Mouse (Mus musculus): ENCODE measurements around the gene Arhgap6.

Gene Arhgap6

DNA sequence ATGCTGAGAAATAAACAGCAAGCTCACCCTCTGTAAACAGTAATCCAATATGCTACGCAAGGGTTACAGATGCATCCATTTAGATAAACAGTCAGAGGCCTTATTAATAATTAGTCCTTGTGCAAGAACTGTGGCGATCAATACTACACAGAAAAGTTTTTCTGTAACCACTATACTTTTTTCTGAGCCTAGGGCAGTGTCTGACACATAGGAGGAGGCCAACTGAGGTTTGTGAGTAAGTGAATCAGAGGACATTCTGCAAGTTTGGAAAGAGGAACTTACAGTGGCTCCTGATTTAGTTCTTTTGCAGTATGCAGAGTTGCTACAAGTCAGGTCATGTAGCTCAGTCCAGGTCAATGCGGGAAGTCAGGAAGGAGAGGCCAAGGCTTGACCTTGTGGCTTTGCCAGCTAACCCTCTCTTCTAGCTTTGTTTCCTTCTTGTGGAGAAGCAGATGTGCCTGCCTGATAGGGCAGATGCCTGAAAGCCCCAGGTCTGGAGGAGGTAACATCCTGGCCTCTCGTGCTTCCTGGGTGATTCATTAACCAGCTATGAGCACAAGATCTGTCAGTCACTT, 311.2 kb downstream of the Arhgap6 start:
- no peak for ATAC-seq (ENCODE audit: insufficient number of reproducible peaks, low FRiP score, low TSS enrichment)

DNA sequence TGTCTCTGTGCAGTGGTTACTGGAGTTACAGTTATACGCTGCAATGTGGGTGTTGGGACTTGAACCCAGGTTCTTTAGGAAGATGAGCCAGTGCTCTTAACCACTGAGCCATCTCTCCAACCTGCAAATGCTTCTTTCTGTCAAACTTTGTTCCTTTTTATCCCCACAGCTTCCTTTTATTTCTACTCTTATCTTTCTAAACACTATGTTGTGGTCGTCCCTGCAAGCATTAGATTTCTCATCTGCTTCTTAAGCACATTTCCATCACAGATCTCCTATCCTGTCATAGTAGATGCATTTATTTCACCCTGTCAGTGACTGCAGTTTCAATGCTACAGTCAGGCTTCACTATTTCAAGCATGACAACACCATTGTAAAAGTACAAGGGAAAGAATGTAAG, 312.5 kb downstream of the Arhgap6 start:
- no peak for ATAC-seq (ENCODE audit: insufficient number of reproducible peaks, low FRiP score, low TSS enrichment)

DNA sequence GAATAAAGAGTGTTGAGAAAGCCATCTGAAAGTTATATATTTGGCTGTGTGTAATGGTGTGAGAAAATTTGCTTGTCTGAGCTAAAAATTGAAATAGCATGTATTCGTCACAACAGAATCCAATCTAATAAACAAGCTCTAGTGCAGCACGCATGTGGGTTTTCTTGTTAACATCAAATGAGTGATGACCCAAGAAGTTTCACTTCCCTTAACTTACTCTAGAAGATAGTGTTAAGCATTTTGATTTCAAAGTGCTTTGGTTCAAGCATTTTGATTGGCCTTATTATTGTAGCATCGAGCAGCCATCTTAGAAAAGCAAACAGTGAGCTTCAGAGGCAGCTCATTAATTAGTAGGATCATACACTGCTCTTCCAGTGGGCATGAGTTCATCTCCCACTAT, 315.1 kb downstream of the Arhgap6 start:
- no peak for ATAC-seq (ENCODE audit: insufficient number of reproducible peaks, low FRiP score, low TSS enrichment)

DNA sequence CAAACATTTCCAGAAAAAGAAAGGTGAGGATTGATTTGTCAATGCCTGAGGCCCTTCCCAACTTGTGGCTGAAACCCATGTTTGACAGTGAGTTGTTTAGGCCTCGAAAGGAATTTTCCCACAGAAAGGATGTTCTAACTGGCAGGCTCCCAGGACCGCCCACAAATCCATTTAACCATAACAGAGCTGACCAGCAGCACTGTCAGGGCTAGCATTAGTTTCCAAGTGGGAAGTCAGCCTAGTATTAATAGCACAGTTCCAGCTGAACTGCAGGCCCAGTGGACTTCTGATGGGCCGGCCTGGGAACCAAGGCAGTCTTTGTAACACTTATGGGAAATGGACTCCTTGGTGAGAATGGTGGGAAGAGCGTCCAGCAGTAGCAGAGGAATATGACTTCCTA, 317.8 kb downstream of the Arhgap6 start:
- ATAC-seq (ENCODE audit: insufficient number of reproducible peaks, low FRiP score, low TSS enrichment) = no peak

DNA sequence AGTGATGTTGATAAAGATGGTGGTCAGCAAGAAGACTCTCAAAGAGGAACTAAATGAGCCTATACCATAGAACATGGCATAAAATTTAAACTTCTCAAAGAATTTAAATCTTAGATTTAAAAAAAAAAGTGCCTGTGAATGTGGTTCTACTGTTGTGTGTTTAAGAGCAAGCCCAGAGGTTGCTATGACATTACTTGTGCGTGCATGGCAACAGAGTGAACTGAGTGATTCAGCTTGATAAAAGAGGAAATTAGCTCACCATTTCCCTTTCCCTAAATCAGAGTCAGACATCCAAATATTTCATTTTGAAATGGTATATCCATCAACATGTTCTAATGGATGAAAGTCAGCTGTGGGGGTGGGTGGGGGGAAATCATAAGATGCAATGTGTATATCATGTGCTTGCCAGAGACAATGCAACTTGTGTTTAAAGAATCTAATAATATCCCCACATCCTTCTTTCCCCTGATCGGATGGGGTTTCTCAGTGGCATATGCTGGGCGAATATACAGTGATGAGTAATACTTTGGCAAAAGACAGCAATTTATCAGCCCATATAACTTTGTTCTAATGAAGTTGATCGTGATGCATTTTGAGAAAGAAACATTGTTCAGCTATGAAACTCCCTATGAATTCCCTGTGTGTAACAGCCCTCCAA, 328.3 kb downstream of the Arhgap6 start:
- ATAC-seq (ENCODE audit: insufficient number of reproducible peaks, low FRiP score, low TSS enrichment) = no peak

DNA sequence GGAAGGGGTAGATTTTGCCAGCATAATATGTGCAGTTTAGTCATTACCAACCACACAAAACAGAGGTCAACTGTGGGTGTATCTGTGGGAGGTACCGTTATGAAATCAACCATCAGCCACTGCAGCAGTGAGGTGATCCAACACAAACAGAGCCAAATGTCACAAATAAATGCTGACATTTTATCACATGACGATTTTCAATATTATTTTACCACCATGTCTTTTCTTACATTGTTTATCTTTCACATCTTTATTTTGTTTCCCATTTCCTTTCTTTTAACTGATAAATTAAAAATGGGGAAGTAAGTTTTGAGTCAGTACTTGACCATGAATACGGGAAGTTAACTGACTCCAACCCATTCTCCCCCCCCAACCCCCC, 328.9 kb downstream of the Arhgap6 start:
- no peak for ATAC-seq (ENCODE audit: insufficient number of reproducible peaks, low FRiP score, low TSS enrichment)

DNA sequence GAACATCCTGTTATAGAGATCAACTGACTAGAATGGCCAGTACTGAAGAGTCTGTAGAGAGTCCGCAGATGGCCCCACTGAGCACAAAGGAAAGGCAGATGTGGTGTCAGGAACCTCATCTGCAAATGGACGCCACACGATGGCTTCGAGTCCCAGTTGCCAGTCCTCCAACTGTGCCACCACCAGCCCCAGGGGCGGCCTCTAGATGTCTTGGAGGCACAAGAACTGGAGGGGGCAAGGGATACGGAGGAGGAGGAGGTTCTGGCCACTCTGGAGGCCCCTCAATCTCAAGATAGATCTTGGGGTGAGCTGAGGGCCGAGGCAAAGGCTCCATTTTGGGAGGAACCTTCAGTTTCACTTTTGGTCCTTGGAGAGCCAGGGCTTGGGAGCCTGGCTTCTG, 344.9 kb downstream of the Arhgap6 start:
- ATAC-seq (ENCODE audit: insufficient number of reproducible peaks, low FRiP score, low TSS enrichment) = no peak

DNA sequence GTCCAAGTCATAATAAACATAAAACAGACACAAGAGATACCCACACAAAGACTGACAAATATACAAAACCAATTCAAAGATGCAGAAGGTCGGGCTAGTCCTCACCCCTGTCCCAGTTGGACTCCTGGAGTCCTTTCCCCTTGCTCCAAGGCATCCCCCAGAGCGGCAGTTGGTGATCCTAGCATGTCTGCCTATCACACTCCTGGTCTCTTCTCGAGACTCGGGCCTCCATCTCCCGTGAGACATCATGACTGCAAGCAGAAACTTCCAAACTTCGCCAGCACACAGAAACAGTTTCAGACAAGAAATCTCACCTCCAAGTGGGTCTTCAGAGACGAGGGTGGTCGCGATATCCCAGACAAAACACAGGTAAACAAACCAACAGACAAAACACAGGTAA, 345.6 kb downstream of the Arhgap6 start:
- ATAC-seq (ENCODE audit: insufficient number of reproducible peaks, low FRiP score, low TSS enrichment) = no peak

DNA sequence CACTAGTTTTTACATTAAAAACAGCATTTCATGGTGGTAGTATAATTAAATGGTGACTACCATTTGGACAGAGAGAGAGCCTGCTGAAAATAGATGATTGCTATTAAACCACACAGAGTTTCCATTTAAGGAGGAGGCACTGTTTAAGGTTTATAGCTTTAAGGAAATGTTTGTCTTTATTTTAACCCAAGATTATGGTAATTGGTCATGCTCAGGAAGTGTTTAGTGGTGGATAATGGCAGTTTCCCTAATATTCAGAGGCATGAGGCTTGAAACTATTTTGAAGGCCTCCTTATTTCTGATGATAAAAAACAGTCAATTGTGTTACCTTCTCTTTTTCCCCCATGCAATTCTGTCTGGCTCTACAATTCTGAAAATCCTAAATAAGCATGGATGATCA, 358.9 kb downstream of the Arhgap6 start:
- ATAC-seq (ENCODE audit: insufficient number of reproducible peaks, low FRiP score, low TSS enrichment) = no peak

DNA sequence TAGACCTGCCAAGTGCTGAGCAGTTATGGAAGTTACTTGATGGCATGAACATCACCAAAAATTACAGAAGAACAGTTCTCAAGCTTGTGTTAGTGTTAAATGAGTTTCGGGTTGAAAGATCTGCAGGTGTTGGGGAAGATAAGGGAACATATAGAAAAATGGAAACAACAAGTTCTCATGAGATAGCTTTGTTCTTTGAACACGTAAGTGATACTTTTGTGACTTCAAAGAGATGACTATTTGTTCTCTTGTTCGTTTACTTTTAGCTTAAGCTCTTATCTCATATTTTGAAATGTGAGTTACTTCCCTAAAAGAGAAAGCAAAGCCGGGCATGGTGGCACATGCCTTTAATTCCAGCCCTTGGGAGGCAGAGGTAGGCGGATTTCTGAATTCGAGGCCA, 363.5 kb downstream of the Arhgap6 start:
- ATAC-seq (ENCODE audit: insufficient number of reproducible peaks, low FRiP score, low TSS enrichment) = no peak

DNA sequence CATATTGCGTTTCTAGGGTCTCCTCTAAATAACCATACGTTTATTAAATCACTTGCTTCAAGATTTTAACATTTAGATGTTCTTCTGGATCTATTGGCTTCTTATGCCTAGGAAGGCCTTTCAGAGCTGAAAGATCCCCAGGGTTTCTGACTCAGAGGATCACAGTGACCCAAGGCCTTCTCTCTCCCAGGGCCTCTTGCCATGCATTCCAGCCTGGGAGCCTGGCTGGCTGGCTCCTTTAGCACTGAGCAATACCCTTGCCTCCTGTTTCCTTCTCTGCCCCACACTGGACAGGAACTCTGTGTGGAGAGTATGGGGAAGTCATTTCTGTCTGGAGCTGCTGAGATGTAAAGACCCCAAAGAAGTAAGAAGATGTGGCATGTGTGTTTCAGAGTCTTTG, 376.1 kb downstream of the Arhgap6 start:
- ATAC-seq (ENCODE audit: insufficient number of reproducible peaks, low FRiP score, low TSS enrichment) = no peak

DNA sequence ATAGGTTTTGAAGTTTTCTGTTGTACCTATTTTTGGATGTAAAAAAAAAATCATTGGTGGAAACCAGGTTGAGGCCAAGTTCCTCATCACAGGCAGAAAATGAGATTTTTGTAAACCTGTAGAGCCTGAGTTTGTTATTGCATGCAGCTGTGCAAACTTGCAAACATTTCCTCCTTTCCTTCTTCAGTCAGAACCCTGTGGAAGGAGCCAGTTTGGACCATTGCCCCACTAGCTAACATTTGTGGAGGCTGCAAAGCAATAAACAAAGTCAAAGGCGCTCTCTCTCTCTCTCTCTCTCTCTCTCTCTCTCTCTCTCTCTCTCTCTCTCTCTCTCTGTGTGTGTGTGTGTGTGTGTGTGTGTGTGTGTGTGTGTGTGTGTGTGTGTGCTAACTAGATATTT, 378.9 kb downstream of the Arhgap6 start:
- ATAC-seq (ENCODE audit: insufficient number of reproducible peaks, low FRiP score, low TSS enrichment) = no peak

DNA sequence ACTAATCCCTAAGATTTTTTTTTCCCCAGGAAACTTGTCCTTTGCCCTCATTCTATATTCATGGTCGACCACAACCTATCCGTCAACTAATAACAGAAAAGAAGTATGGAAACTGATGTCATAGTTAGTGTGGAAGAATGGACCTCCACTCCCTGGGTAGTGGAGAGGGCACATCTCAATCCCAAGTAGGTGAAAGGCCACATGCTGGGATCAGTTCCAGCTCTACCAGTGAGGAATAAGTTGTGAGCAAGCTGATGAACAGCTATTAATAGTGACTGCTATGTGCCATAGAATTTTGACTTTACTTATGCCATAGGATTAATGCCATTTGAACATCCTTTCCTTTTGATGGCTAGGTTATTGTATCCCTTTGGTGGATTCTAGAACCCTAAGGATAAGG, 383.7 kb downstream of the Arhgap6 start:
- no peak for ATAC-seq (ENCODE audit: insufficient number of reproducible peaks, low FRiP score, low TSS enrichment)

DNA sequence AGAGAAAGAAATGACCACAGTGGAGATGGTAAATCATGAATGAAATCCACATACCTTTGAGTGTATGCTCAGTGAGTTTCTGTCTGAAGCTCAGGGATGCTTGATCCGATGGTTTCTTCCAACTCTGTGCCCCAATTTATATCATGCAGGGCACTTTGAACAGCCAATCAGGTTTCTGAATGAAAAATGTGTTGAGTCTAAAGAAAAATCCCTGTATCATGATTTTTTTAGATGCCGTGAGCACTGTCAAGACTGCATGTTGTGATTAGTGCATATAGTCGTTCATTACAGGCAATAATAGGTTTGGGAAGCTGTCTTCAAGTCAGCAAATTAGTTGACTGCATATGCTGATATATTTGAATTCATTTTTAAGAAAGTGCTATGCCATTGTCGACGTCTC, 392.2 kb downstream of the Arhgap6 start, which contains the start of gene Amelx:
Gene Amelx, minus strand, starts transcription at position 101 of the 400 bp plus-strand sequence.
- ATAC-seq (ENCODE audit: insufficient number of reproducible peaks, low FRiP score, low TSS enrichment) = no peak

DNA sequence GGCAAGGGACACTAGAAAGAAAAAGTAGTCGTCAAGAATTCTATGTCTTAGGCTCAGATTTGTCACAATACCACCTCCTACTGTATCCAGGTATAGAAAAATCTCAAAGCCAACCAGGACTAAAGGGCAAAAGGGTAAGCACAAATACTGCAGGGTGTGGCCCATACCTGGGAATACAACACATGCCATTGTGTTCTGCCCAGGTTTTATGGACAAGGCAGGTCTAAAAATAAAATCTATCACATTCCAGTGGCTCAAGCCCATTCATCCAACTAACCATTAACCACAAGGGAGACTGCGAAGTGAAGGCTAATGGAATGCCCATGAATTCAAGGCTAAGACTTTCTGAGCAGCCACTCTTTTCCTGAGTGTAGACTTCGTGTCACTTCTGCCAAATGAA, 415.1 kb downstream of the Arhgap6 start:
- ATAC-seq (ENCODE audit: insufficient number of reproducible peaks, low FRiP score, low TSS enrichment) = no peak

DNA sequence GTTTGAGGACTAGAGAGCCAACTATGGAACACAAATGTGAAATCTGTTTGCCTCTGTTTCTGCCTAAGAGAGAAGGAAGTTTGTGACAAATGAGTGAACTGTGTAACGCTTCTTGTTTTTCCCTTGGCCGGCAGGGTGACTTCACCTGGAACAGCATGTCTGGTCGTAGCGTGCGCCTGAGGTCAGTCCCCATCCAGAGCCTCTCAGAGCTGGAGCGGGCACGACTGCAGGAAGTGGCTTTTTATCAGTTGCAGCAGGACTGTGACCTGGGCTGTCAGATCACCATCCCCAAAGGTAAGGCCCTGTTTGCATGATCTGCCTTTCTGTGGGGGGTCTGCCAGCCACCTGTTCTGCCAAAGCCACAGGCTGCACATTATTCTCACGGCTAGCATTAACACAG, 425.2 kb downstream of the Arhgap6 start:
- ATAC-seq (ENCODE audit: insufficient number of reproducible peaks, low FRiP score, low TSS enrichment) = no peak

DNA sequence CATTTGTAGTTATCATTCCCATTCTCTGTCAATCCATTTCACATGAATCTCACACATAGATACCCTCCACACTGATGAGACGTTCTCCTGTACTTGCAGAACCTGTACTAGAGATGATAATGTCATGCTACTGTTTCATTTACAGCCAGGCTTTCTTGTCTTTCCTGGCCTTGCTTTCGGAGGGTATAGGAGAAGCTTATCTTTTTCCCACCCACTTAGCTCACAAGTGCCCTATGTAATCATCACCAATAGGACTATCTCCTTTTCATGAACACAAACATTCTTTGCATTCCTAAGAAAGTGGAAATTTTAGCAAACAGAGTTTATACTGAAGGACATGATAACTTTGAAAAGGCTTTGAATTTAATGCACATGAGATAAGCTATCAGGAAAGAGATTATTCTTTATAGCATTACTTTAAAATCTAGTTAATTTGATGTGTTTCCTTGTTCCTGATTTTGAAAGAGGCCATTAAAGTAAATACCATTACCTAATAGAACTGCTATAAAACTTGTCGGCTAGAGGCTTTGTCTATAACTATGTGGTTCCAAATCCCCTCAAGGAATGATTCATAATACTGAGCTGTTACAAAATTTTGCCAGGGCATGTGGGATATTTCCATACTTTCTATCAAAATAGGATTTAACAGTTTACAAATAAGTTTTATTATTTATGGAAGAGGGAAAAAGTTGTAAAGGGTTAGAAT, 427.6 kb downstream of the Arhgap6 start:
- ATAC-seq (ENCODE audit: insufficient number of reproducible peaks, low FRiP score, low TSS enrichment) = no peak

DNA sequence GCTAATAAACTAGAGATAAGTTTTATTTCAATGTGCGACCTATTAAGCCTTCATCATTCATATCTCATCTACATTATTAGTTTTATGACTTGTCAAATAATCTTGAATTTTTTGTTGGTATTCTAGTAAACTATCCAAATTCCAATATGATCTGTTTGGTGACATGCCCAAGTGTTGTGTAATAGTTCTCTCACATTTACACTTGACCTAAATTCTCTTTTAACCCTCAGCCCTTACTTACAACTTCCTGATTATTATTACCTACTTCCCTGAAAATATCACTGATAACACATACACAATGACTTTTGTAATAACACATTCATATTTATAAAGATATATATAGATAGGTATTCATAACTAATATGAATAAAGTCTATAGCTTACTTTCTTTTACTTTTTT, 461.0 kb downstream of the Arhgap6 start:
- no peak for ATAC-seq (ENCODE audit: insufficient number of reproducible peaks, low FRiP score, low TSS enrichment)

DNA sequence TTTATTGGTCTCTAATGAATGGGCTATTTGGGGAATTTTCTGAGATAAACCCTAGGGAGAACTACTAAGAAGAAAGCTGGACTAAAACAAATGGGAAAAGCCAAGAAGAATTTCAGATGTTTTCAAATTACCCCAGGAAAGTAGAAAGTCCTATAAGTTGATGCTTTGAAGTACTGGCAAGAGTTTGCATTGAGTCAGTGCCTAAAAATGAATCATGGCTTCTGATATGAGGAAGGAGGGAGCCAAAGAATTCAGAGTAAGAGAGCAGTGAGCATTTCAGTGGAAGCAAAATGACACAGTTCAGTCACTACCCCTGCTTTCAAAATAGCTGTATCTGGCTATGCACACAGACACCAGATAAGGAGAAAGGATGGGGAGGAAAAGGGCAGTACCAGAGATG, 461.8 kb downstream of the Arhgap6 start:
- no peak for ATAC-seq (ENCODE audit: insufficient number of reproducible peaks, low FRiP score, low TSS enrichment)

DNA sequence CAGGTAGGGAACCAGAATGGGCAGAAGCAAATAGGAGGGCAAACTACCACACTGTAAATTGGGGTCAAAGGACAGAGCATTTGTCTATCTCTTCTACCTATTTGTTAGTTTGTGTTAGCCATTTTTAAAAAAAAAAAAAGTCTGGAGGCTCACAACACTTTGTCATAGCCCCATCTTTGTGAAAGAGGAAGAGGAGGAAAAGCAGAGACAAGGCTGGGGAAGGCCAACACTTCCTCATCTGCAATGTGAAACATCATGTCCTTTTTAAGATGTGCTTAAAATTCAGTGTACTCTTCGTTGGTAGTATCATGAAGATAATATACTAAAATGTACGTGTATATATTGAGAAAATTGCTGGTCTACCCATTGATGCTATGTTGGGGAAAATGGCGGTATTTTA, 466.1 kb downstream of the Arhgap6 start:
- no peak for ATAC-seq (ENCODE audit: insufficient number of reproducible peaks, low FRiP score, low TSS enrichment)

DNA sequence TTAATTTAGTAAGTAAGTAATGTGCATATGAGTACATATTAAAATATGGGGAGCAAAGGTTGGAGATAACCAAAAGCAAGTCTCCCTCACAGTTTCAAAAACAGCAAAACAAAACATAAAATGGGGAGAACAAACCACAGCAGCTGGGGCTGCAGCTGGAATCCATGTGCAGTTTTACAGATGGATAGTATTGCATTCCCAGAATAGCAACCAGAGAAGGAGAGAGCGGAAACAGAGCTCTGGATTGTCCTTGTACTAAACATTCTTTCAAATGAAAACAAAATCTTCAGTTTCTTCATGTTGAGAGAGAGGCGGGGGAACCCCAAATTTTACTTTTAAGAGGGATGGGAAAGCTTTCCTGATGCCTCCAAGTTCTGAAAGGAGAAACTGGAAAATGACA, 467.3 kb downstream of the Arhgap6 start:
- no peak for ATAC-seq (ENCODE audit: insufficient number of reproducible peaks, low FRiP score, low TSS enrichment)
